Mouse (Mus musculus): ENCODE measurements at regions not wholly inside any gene's neighbourhood (a gene's known extent, or its start where the extent isn't known, plus 50 kb on each side); places are given as distances from the start of the nearest gene placed in this dataset.

DNA sequence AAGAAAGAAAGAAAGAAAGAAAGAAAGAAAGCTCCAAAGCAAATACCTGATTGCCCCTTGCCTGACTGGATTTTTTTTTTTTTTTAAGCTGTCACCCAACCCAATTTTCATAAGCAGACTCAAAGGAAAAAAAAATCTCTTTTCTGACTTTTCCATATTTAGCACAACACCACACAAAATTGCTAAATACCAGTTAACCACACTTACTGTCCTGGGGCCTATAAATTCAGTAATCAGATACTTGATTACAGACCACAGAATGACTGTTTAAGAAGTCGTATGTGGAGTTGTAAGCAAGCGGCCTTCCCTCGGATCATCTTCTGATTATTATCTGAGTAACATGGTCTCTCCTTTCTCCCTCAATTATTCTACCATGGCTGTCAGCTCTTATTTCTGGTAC is 263.3 kb upstream of the Gm15217 start:
- Histone ChIP-seq H3K9ac (replicated peaks; ENCODE audit: low read length) (no peak overlapping the region), H3K4me3 (ENCODE audit: low read length) (no peak overlapping the region), H3K36me3 (ENCODE audit: insufficient read depth, low read length) (no peaks in the 10 kb centered on the region), H3K27ac (ENCODE audit: low read length) (no peak overlapping the region), H3K27me3 (ENCODE audit: insufficient read depth, low read length) (no peaks in the 10 kb centered on the region), H3K9me3 (ENCODE audit: low read length) (no peaks in the 10 kb centered on the region), H3K4me1 (ENCODE audit: insufficient read depth, low read length) (no peaks in the 10 kb centered on the region), H3K4me2 (replicated peaks; ENCODE audit: low read depth, low read length) (no peak overlapping the region)
- WGBS: 59% methylated on average over 3 of the region's 3 CpGs
- ATAC-seq (ENCODE audit: low FRiP score, low TSS enrichment): no peak

DNA sequence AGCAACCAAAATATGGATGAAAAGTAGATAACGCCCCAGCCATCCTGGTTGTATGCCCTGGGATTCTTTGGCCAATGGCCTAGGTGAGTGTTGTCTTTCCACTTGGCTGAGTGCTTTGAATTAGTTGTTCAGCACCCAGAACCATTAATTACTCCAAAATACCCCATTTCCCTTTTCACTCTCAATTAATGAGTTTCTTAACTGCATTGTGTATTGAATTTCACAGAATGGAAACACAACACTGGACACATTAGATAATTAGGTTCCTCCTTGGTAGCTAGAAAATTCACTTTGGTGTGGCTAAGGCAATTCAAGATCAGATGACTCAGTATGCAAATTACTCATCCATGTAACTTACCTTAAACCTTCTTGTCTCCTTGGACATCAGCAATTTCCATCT is 252.7 kb upstream of the Gm15217 start:
- 58% methylated on average over 1 of the region's 1 CpGs for WGBS
- H3K36me3 ChIP-seq (ENCODE audit: insufficient read depth, low read length): no peaks in the 10 kb centered on the region
- H3K4me1 ChIP-seq (ENCODE audit: insufficient read depth, low read length): no peaks in the 10 kb centered on the region
- H3K9ac ChIP-seq (replicated peaks; ENCODE audit: low read length): no peak overlapping the region
- no peaks in the 10 kb centered on the region for H3K9me3 ChIP-seq (ENCODE audit: low read length)
- no peak overlapping the region for H3K4me2 ChIP-seq (replicated peaks; ENCODE audit: low read depth, low read length)
- H3K27me3 ChIP-seq (ENCODE audit: insufficient read depth, low read length): no peaks in the 10 kb centered on the region
- no peak overlapping the region for H3K4me3 ChIP-seq (ENCODE audit: low read length)
- no peak overlapping the region for H3K27ac ChIP-seq (ENCODE audit: low read length)
- no peak for ATAC-seq (ENCODE audit: low FRiP score, low TSS enrichment)

DNA sequence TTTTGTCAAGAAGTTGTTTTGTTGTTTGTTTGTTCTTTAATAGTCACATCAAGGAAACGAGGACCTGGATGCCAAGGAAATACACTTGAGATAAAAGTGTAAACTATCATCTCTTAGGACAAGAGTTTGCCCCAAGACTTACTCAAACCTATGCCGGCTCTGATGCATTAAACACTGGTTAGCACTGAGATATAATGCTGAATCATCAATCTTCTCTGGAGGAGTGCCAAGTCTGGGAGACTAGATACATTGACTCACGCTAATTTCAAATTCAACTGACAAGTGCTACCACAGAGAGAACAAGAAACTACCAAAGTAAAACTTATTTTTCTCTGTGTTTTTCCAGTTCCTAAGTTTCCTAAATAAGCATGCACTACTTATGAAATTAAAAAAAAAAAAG is 249.5 kb upstream of the Gm15217 start:
- Histone ChIP-seq H3K4me2 (replicated peaks; ENCODE audit: low read depth, low read length) (no peak overlapping the region), H3K27me3 (ENCODE audit: insufficient read depth, low read length) (no peaks in the 10 kb centered on the region), H3K4me3 (ENCODE audit: low read length) (no peak overlapping the region), H3K27ac (ENCODE audit: low read length) (no peak overlapping the region), H3K9ac (replicated peaks; ENCODE audit: low read length) (no peak overlapping the region), H3K36me3 (ENCODE audit: insufficient read depth, low read length) (no peaks in the 10 kb centered on the region), H3K4me1 (ENCODE audit: insufficient read depth, low read length) (no peaks in the 10 kb centered on the region), H3K9me3 (ENCODE audit: low read length) (no peaks in the 10 kb centered on the region)
- WGBS: 53% methylated on average over 3 of the region's 3 CpGs
- no peak for ATAC-seq (ENCODE audit: low FRiP score, low TSS enrichment)

DNA sequence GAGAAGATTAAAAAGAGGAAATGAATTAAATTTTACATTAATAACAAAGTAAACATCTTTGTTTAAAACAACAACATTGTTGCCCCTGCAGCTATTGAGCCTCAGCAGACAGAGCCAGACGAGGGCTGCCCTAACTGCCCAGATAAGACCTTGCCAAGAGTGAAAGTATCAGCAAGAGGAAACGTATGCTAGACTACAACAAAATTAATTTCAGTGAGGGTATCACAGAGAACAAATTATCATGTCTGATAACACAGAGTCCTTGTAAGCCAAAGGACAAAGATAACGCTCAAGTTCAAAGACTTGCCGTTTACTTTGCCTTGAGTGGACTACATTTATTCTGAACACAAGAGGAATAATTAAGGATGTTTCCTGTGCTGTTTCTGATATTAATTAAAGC is 235.0 kb upstream of the Gm15217 start:
- WGBS: 40% methylated on average over 4 of the region's 4 CpGs
- Histone ChIP-seq H3K9ac (replicated peaks; ENCODE audit: low read length) (no peak overlapping the region), H3K27me3 (ENCODE audit: insufficient read depth, low read length) (no peaks in the 10 kb centered on the region), H3K36me3 (ENCODE audit: insufficient read depth, low read length) (no peaks in the 10 kb centered on the region), H3K4me2 (replicated peaks; ENCODE audit: low read depth, low read length) (no peak overlapping the region), H3K27ac (ENCODE audit: low read length) (no peak overlapping the region), H3K9me3 (ENCODE audit: low read length) (no peaks in the 10 kb centered on the region), H3K4me3 (ENCODE audit: low read length) (no peak overlapping the region), H3K4me1 (ENCODE audit: insufficient read depth, low read length) (peaks cover 5% of the 10 kb centered on the region; the same call in 1 of the 2 replicates)
- no peak for ATAC-seq (ENCODE audit: low FRiP score, low TSS enrichment)

DNA sequence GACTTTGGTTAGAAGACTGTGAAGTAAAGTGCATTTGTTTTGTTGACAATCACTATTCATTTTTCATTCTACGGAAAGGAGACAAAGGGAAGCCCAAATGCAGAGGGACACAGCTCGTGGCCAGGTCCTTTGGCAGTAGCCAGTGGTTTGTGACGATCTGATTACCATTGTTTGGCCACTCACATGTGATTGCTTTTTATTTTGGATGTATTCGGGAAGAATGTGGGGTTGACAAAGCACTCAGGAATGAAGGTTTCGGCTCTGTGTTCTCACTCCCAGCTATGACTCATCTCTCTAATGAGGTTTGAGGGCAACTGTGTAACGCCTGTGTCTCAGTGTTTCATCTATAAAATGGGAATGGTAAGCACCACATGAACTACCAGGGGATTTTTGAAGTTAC is 234.5 kb upstream of the Gm15217 start:
- no peak overlapping the region for H3K27ac ChIP-seq (ENCODE audit: low read length)
- no peaks in the 10 kb centered on the region for H3K36me3 ChIP-seq (ENCODE audit: insufficient read depth, low read length)
- H3K27me3 ChIP-seq (ENCODE audit: insufficient read depth, low read length): no peaks in the 10 kb centered on the region
- no peak overlapping the region for H3K9ac ChIP-seq (replicated peaks; ENCODE audit: low read length)
- no peak overlapping the region for H3K4me2 ChIP-seq (replicated peaks; ENCODE audit: low read depth, low read length)
- WGBS: 52% methylated on average over 6 of the region's 6 CpGs
- H3K4me3 ChIP-seq (ENCODE audit: low read length): no peak overlapping the region
- ATAC-seq (ENCODE audit: low FRiP score, low TSS enrichment): no peak
- peaks cover 5% of the 10 kb centered on the region; the same call in 1 of the 2 replicates for H3K4me1 ChIP-seq (ENCODE audit: insufficient read depth, low read length)
- H3K9me3 ChIP-seq (ENCODE audit: low read length): no peaks in the 10 kb centered on the region

DNA sequence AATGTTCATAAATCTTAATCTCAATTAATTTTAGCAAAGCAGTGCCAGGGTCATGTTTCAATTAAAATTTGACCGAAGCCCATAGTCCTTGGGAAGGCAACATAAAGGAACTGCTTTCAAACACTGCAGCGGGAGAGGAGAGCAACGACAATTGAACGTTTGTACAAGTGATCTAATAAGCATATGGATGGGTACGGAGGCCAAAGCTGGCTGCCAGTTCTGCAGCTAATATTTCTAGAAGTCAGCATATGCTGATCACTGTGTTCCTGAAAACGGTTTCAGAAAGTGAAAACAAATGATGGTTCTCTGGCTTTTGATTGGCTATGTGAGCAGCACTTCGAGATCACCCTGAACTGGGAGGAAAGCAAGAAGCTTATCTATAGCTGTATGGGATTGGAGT is 233.6 kb upstream of the Gm15217 start:
- no peaks in the 10 kb centered on the region for H3K27me3 ChIP-seq (ENCODE audit: insufficient read depth, low read length)
- H3K4me1 ChIP-seq (ENCODE audit: insufficient read depth, low read length): peaks cover 5% of the 10 kb centered on the region; the same call in 1 of the 2 replicates
- no peak overlapping the region for H3K27ac ChIP-seq (ENCODE audit: low read length)
- no peak overlapping the region for H3K4me3 ChIP-seq (ENCODE audit: low read length)
- no peaks in the 10 kb centered on the region for H3K9me3 ChIP-seq (ENCODE audit: low read length)
- no peak overlapping the region for H3K4me2 ChIP-seq (replicated peaks; ENCODE audit: low read depth, low read length)
- H3K9ac ChIP-seq (replicated peaks; ENCODE audit: low read length): no peak overlapping the region
- H3K36me3 ChIP-seq (ENCODE audit: insufficient read depth, low read length): no peaks in the 10 kb centered on the region
- 46% methylated on average over 7 of the region's 7 CpGs for WGBS
- ATAC-seq (ENCODE audit: low FRiP score, low TSS enrichment): no peak

DNA sequence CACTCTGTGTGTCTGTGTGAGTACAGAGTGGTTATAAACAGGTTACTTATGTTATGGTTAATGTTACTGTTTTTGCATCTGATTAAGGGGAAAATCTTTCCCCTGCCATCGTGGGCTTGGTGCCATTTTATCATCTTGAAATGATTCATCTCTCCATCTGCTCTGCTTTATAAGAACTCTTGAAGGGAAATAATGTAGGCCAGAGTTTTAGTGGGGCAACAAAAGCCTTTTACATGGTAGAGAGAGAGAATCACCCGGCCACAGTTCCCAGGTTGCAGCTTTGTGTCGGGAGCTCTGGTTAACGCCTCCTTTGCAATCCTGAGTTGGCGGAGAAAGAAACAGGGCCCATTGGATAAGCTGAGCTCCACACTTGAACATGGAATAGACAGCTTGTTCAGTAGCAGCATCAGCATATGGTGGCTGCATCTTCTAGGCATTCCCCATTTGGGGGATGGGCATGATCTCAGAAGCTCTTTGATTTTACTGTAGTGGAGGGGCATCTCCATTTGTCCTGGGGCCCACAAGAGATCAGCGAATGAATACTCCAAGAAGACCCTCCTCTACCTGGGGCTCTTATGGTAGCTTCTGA is 230.0 kb upstream of the Gm15217 start:
- no peak overlapping the region for H3K4me2 ChIP-seq (replicated peaks; ENCODE audit: low read depth, low read length)
- 77% methylated on average over 6 of the region's 6 CpGs for WGBS

DNA sequence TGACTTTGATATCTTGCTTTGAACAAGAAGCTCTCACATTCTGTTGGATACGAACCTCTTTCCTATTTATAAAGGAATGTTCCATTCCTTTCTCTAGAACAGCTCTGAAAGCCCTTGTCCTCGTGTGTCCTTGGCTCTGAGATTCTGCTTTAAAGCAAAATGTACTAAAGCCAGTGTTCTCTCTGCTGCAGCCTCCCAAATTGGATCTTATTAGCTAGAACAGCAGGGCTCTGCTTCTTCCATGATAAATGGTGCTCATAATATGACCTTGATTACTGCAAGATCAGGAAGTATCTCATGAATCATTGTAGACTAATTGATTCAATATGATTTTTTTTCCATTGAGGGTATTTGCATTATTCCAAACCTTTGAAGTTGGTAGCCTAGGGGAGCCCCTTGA is 220.5 kb upstream of the Gm15217 start:
- Histone ChIP-seq H3K27ac (ENCODE audit: low read length) (no peak overlapping the region), H3K4me3 (ENCODE audit: low read length) (no peak overlapping the region), H3K9me3 (ENCODE audit: low read length) (no peaks in the 10 kb centered on the region), H3K36me3 (ENCODE audit: insufficient read depth, low read length) (no peaks in the 10 kb centered on the region), H3K4me1 (ENCODE audit: insufficient read depth, low read length) (no peaks in the 10 kb centered on the region), H3K4me2 (replicated peaks; ENCODE audit: low read depth, low read length) (no peak overlapping the region), H3K9ac (replicated peaks; ENCODE audit: low read length) (no peak overlapping the region), H3K27me3 (ENCODE audit: insufficient read depth, low read length) (no peaks in the 10 kb centered on the region)
- WGBS: 36% methylated on average over 2 of the region's 2 CpGs
- ATAC-seq (ENCODE audit: low FRiP score, low TSS enrichment): no peak

More for the DNA sequence above, 230.0 kb upstream of the Gm15217 start:
- no peak for ATAC-seq (ENCODE audit: low FRiP score, low TSS enrichment)
- Histone ChIP-seq H3K4me3 (ENCODE audit: low read length) (no peak overlapping the region), H3K36me3 (ENCODE audit: insufficient read depth, low read length) (no peaks in the 10 kb centered on the region), H3K27me3 (ENCODE audit: insufficient read depth, low read length) (no peaks in the 10 kb centered on the region), H3K9me3 (ENCODE audit: low read length) (no peaks in the 10 kb centered on the region), H3K27ac (ENCODE audit: low read length) (no peak overlapping the region), H3K4me1 (ENCODE audit: insufficient read depth, low read length) (peaks cover 5% of the 10 kb centered on the region; the same call in 1 of the 2 replicates), H3K9ac (replicated peaks; ENCODE audit: low read length) (no peak overlapping the region)

DNA sequence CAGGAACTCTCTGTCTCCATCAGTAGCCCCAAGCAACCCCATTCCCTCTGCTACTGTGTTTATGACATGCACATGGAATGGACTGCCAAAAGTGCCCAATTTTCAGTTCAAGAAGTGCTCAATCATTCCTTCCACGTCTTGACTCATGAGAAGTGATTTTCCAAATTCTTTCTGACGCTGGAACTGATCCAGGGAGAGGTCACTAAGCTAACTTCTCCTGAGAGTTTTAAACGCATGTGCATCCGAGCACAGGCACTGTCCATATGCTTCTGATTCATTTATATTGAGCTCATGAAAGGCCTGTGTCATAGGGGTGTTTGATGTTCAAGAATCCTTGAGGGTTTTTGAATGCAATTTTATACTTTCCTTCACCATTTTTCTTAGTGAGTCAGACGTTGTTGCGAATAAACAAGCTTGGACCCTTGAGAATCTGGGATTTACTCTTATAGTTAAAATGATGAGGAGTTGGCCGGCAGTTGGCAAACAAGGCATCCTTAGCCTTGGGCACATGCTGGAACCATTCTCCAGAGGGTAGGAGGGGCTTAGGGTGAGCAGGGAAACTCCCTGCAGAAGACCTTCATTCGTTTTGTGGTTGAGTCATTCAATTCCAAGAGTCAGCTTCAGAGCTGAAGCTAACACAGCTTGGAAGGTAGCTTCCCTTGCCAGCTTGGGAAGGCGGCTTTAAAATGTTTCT is 206.9 kb upstream of the Gm15217 start:
- no peaks in the 10 kb centered on the region for H3K36me3 ChIP-seq (ENCODE audit: insufficient read depth, low read length)
- no peaks in the 10 kb centered on the region for H3K4me1 ChIP-seq (ENCODE audit: insufficient read depth, low read length)
- no peak overlapping the region for H3K9ac ChIP-seq (replicated peaks; ENCODE audit: low read length)

DNA sequence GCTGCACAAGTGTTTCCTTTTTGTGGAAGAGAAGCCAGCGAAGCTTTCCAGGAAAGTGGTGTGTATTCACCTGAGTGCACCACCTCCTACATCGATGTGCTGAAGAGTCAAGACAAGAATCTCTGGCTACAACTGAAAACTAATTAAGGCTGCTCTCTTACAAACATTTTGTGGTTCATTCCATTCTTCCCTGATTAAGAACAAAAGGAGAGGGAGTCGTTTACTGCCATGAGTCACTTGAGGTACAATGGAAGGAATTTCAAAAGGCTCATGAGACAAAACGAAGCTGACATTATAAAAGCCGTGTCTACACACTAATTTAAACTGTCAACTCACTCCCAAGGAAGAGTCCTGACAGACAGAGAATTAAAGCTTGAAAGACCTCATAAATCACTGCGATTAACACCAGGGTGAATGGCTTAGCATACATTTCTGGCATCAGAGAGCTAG is 206.3 kb upstream of the Gm15217 start:
- H3K36me3 ChIP-seq (ENCODE audit: insufficient read depth, low read length): no peaks in the 10 kb centered on the region
- no peak overlapping the region for H3K9ac ChIP-seq (replicated peaks; ENCODE audit: low read length)
- H3K9me3 ChIP-seq (ENCODE audit: low read length): no peaks in the 10 kb centered on the region
- no peak overlapping the region for H3K27ac ChIP-seq (ENCODE audit: low read length)
- no peaks in the 10 kb centered on the region for H3K27me3 ChIP-seq (ENCODE audit: insufficient read depth, low read length)
- H3K4me2 ChIP-seq (replicated peaks; ENCODE audit: low read depth, low read length): no peak overlapping the region
- H3K4me3 ChIP-seq (ENCODE audit: low read length): no peak overlapping the region
- 21% methylated on average over 6 of the region's 6 CpGs for WGBS
- H3K4me1 ChIP-seq (ENCODE audit: insufficient read depth, low read length): no peaks in the 10 kb centered on the region
- no peak for ATAC-seq (ENCODE audit: low FRiP score, low TSS enrichment)

More for the DNA sequence above, 206.9 kb upstream of the Gm15217 start:
- Histone ChIP-seq H3K4me3 (ENCODE audit: low read length) (no peak overlapping the region), H3K27ac (ENCODE audit: low read length) (no peak overlapping the region), H3K27me3 (ENCODE audit: insufficient read depth, low read length) (no peaks in the 10 kb centered on the region), H3K4me2 (replicated peaks; ENCODE audit: low read depth, low read length) (no peak overlapping the region), H3K9me3 (ENCODE audit: low read length) (no peaks in the 10 kb centered on the region)
- no peak for ATAC-seq (ENCODE audit: low FRiP score, low TSS enrichment)
- WGBS: 67% methylated on average over 9 of the region's 9 CpGs
